Comparison of ENCODE assay signal across 19 mouse cellular contexts in the genomic region with DNA sequence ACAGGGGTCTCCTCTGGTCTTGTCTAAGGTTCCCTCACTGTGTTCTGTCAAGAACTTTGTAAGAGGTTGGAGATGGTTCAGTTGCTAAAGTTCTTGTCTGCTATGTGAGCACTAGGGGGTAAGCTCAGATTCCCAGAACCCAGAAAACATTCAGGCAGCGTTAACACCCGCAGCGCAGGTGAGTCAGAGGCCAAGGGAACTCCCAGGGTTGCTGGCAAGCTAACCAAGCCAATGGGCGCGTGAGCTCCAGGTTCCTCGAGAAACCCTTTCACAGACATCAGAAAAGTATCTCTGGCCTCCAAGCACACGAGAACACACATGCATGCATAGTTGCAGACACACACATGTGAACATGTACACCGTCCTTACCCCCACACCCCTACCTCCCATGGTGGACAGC. TPM values are rescaled to one million over a fixed set of nuclear protein-coding genes. Genes with fewer than 3 reads are reported as not detected.
DNase-seq lines count a peak whose midpoint lies in the region; ATAC-seq lines count a peak whose summit lies in the region.
"Had no signal": no experiment of that assay in that cellular context is flagged by ENCODE, and none has a peak within 500 bp of the region (broad histone marks: within the 10 kb centered on the region; RNA-seq: fewer than 3 reads in every experiment).

No protein-coding gene starts in this region.

- no peaks in the 10 kb centered on the region for H3K9me3 ChIP-seq in liver, embryonic 16.5 days (replicated peaks; ENCODE audit: control insufficient read depth, low read length)
- H3K9me3 ChIP-seq: hindbrain, embryonic 15.5 days had no signal

- H3K27me3 ChIP-seq in liver, embryonic 16.5 days (ENCODE audit: control insufficient read depth, insufficient read depth, low read depth, low read length) = no peaks in the 10 kb centered on the region
- H3K27me3 ChIP-seq: CH12.LX; hindbrain, embryonic 15.5 days had no signal

- peak overlapping the region; percentile 75 for H3K9ac ChIP-seq in liver, embryonic 16.5 days (ENCODE audit: low read depth, low read length)
- H3K9ac ChIP-seq: hindbrain, embryonic 15.5 days had no signal

- peak overlapping the region; percentile 99 for H3K27ac ChIP-seq in liver, embryonic 16.5 days (ENCODE audit: low read length)
- H3K27ac ChIP-seq: hindbrain, embryonic 15.5 days had no signal

- intact Hi-C loops in gastrocnemius, postnatal 14 days (cut with DNase I; ENCODE audit: low total_unique reads) = no loop called here

- peak; percentile 48 for DNase-seq in adrenal gland, postnatal 14 days
- DNase-seq in adrenal gland, adult 8-10 months = no peak
- peak; percentile 52 for DNase-seq in NIH3T3 (ENCODE audit: low read depth)
- peak; percentile 50 for DNase-seq in induced T-regulatory cell, adult 2 months (ENCODE audit: low read depth)
- DNase-seq in gastrocnemius, postnatal 25 days = no peak
- DNase-seq in gastrocnemius, postnatal 14 days = no peak
- DNase-seq: cerebellum, adult 8-10 months; heart, postnatal 14 days; kidney, postnatal 4 days; lung, adult 2 months; right cerebral cortex, postnatal 14 days had no signal

- peaks cover 62% of the 10 kb centered on the region for H3K4me1 ChIP-seq in liver, embryonic 16.5 days (ENCODE audit: control insufficient read depth, low read depth, low read length)
- H3K4me1 ChIP-seq: hindbrain, embryonic 15.5 days had no signal

- H3K36me3 ChIP-seq in liver, embryonic 16.5 days (ENCODE audit: control insufficient read depth, insufficient read depth) = no peaks in the 10 kb centered on the region
- H3K36me3 ChIP-seq: hindbrain, embryonic 15.5 days had no signal

- WGBS in liver, embryonic 16.5 days (ENCODE audit: insufficient replicate concordance) = 82% methylated on average over 8 of the region's 8 CpGs

- no peak for ATAC-seq in liver, embryonic 16.5 days (ENCODE audit: low read depth)
- ATAC-seq: forebrain, embryonic 16.5 days; intestine, embryonic 16.5 days; midbrain, embryonic 16.5 days had no signal

- peak overlapping the region; percentile 58 for H3K4me2 ChIP-seq in liver, embryonic 16.5 days (ENCODE audit: low read depth, low read length)
- H3K4me2 ChIP-seq: heart, embryonic 11.5 days; hindbrain, embryonic 15.5 days had no signal

- H3K4me3 ChIP-seq in liver, embryonic 16.5 days (ENCODE audit: low read depth, low read length) = peak overlapping the region; percentile 47
- H3K4me3 ChIP-seq: hindbrain, embryonic 15.5 days had no signal

RNA-seq across cellular contexts. Expression of a gene that starts 12.8 kb away (rescaled TPM):
- 0.41 TPM in 1 of 2 replicates, not detected in the other for total RNA-seq in adrenal gland, postnatal 14 days (2021)
- under 1 TPM in 3 of 4 experiments, not detected in 1; 0.15 to 0.86 (median 0.83) TPM for total RNA-seq in adrenal gland, adult 8-10 months (2022)
- polyA plus RNA-seq in liver, embryonic 16.5 days (2015; fragmentation: Nextera tagmentation; extraction: Ambion mirVana) = 2.3 and 2.9 TPM in 2 replicates
- not detected for total RNA-seq in gastrocnemius, postnatal 25 days (2021)
- under 1 TPM in 1 of 2 experiments, not detected in 1; 0.13 TPM for total RNA-seq in gastrocnemius, postnatal 14 days (2021)
- total RNA-seq: CH12.LX, MEL had no signal
- polyA plus RNA-seq: heart, embryonic 11.5 days had no signal

RNA-seq across cellular contexts. Expression of a gene that starts 28.2 kb away (rescaled TPM):
- total RNA-seq in adrenal gland, postnatal 14 days (2021) = 11.0 and 12.3 TPM in 2 replicates
- total RNA-seq in adrenal gland, adult 8-10 months (2022) = 10 to 100 TPM in 2 of 4 experiments, 1 to 10 TPM in 2; 8.5 to 14.1 (median 10.5) TPM
- polyA plus RNA-seq in liver, embryonic 16.5 days (2015; fragmentation: Nextera tagmentation; extraction: Ambion mirVana) = 51.6 and 53.8 TPM in 2 replicates
- 1 to 10 TPM; 2.7 to 3.0 TPM for total RNA-seq in gastrocnemius, postnatal 25 days (2021)
- 1 to 10 TPM; 3.9 to 4.0 TPM for total RNA-seq in gastrocnemius, postnatal 14 days (2021)

RNA-seq across cellular contexts. Expression of a gene that starts 43.5 kb away (rescaled TPM):
- total RNA-seq in adrenal gland, postnatal 14 days (2021) = 65.4 and 68.1 TPM in 2 replicates
- total RNA-seq in adrenal gland, adult 8-10 months (2022) = 10 to 100 TPM; 54.4 to 57.5 (median 55.9) TPM
- 35.6 and 47.6 TPM in 2 replicates for polyA plus RNA-seq in liver, embryonic 16.5 days (2015; fragmentation: Nextera tagmentation; extraction: Ambion mirVana)
- 10 to 100 TPM; 73.4 to 74.7 TPM for total RNA-seq in gastrocnemius, postnatal 25 days (2021)
- total RNA-seq in gastrocnemius, postnatal 14 days (2021) = 10 to 100 TPM; 67.5 to 78.2 TPM

Comparison
In these comparisons a context has a peak if more than half of its experiments do, and no peak if none do; other contexts are left out.
1. DNase-seq: peak in adrenal gland, postnatal 14 days (single experiment), NIH3T3 (single experiment) and induced T-regulatory cell, adult 2 months (single experiment); none in adrenal gland, adult 8-10 months (single experiment), gastrocnemius, postnatal 25 days (single experiment) and gastrocnemius, postnatal 14 days (single experiment).